Mouse (Mus musculus) subcutaneous adipose tissue, adult 2 months (tissue): ENCODE results near the gene Snai1. TPM values are rescaled to one million over a fixed set of nuclear protein-coding genes. Genes with fewer than 3 reads are reported as not detected.

Experiments
- polyA plus RNA-seq: library from polyadenylated mRNA; depleted of rRNA; stranded (reverse); fragments of >200 nt; gene quantifications from 2 replicates; pipeline ENCODE4 v1.2.3, GENCODE M21; 2012; ENCODE audit warnings: low replicate concordance; rRNA removed

The Snai1 gene
- polyA plus RNA-seq, result 22.0 and 82.4 TPM in 2 replicates

GRCm38 (mm10) chr2:167537476-167538297 is at the start of gene Snai1:
Gene Snai1 (plus strand): TSS chr2:167538195.

GRCm38 (mm10) chr2:167491757-167492708 is 46.0 kb upstream of the Snai1 start, which contains the start of gene Rnf114:
Gene Rnf114 (plus strand): TSS chr2:167492645.

GRCm38 (mm10) chr2:167492713-167493636 is 45.0 kb upstream of the Snai1 start, which contains the start of gene Spata2:
Gene Spata2 (minus strand): TSS chr2:167492887.

Other genes starting within 250 kb of the Snai1 start
- 11.8 and 39.0 TPM in 2 replicates for gene B4galt5, start 189.0 kb upstream of the Snai1 start, polyA plus RNA-seq
- gene Slc9a8, start 116.5 kb upstream of the Snai1 start, polyA plus RNA-seq, result 39.4 and 57.7 TPM in 2 replicates
- 77.1 and 108 TPM in 2 replicates for gene Rnf114, start 45.5 kb upstream of the Snai1 start, polyA plus RNA-seq
- gene Spata2, start 45.3 kb upstream of the Snai1 start, polyA plus RNA-seq, result 24.4 and 27.6 TPM in 2 replicates
- 115 and 127 TPM in 2 replicates for gene Ube2v1, start 93.9 kb downstream of the Snai1 start, polyA plus RNA-seq
- gene Gm20431, start 123.3 kb downstream of the Snai1 start, polyA plus RNA-seq, result 4.8 and 25.6 TPM in 2 replicates
- 126 and 166 TPM in 2 replicates for gene Cebpb, start 150.7 kb downstream of the Snai1 start, polyA plus RNA-seq
- gene Tmem189, start 151.6 kb downstream of the Snai1 start, polyA plus RNA-seq, result 120 and 173 TPM in 2 replicates